Mouse (Mus musculus) fibroblast of lung, adult 2 months (primary cell): Measurements from ENCODE around the gene Sebox.
A peak's percentile ranks its signal among the peaks of the same experiment; 100 is the strongest.

Experiments
- DNase-seq: peaks from one replicate; pipeline ENCODE4 v3.0.0-alpha.2; 2011; ENCODE audit warnings: low read depth

Gene Sebox

DNA sequence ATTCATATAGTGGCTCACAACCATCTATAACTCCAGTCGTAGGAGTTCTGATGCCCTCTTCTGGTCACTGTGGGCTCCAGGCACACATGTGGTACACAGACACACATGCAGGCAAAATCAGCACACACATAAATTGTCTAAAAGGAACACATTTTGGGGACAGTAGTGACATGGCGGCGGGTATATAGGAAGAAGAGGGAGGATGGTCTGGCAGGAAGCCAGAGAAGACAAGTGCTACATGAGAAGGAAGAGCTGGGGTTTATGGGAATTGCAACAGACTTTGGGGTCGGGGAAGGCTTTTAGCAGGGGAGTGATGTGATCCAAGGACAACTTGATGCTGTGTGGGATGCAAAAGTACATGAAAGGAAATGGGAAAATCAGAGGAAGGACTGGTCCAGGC, 31.3 kb downstream of the Sebox start:
- no peak for DNase-seq

DNA sequence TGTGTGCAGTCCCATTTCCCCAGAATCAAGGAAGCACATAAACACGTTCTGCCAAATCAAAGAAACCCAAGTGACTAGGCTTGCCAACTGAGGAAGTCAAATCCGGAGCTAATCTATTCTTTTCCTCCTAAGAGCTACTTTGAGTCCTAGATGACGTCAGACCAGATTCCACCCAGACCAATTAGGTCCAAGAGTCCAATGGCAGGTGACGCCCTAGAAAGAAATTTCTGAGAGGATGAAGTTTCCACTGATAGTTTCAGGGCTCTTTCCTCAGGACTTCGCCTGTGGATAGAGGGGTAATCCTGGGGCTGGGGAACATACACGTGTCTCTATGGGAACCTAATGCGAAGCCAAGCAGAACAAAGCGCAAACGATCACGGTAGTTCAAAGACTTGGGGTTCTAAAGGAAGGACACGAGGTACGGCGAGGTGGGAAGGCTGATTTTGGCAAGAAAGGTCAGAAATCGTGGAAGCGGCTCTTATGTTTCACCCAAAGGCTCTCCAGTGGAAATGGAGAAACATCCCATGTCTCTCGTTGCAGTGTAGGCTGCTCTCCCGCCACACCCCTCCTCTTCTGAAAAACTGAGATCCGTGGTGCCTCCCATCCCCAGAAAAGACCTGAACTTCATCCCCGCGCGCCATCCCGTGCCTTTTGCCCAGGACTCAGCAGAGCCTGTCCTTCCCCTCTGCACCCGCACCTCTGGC, 32.3 kb downstream of the Sebox start:
- DNase-seq: no peak

GRCm38 (mm10) chr11:78536080-78536689, 32.9 kb downstream of the Sebox start, which contains the start of the genes Tnfaip1 and Ift20:
Tnfaip1 (minus strand) TSS chr11:78536332.
Ift20 (plus strand) TSS chr11:78536361.
- peak; percentile 99 for DNase-seq

DNA sequence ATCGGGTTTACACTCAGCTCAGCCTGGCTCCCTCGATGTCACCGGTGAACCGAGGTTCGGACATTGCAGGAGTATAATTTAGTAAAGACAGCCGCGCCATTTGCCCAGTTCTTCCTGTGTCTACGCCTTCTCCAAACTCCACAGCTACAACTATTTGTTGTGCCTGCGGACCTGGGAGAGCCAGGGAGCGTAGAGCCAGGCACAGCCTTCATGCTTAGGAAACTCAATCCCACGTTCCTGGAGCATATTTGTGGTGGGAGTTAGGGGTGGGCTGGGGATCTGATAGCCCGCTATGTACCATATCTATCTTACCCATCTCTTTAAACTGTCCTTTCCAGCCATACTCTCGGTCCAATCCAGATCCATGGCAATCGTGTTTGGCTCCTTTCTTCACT, 33.4 kb downstream of the Sebox start:
- DNase-seq: no peak

DNA sequence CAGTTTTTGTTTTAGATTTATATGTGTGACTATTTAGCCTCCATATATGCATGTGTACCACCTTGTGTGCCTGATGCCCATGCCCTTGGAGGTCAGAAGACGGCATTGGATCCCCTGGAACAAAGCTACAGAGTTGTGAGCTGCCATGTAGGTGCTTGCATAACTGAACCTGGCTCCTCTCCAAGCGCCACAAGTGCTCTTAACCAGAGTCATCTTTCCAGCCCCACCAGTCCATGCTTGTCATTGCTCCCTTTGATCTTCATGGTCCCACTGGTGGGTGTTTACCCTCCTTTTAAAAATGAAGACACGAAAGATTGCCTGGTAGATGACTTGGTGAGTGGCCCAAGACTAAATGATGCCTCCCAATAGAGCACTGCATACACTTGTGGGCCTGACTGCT, 37.1 kb downstream of the Sebox start:
- no peak for DNase-seq

DNA sequence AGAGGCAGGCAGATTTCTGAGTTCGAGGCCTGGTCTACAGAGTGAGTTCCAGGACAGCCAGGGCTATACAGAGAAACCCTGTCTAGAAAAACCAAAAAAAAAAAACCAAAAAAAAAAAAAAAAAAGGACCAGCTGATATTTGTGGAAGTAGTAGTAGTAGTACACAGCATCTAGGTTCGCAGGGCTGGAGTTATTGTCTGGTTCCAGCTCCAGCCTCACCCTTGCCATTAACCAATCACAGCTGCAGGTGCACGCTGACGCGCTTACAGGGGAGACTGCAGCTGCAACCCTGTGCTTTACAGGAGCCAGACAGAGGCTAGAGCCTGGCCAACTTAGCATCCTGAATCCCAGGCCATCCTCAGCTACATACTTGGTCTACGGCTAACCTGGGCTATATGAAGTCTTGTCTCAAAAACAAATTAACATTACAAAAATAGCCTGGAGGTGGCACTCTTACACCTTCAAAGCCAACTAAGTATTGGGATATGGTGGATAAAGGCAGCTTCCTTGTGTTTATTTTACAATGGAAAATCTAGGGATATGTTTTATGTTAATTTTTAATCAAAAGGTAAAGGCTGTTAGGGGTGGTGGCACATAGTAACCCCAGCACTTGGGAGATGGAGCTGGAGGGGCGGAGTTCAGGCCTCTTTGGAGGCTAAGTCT, 41.3 kb downstream of the Sebox start:
- no peak for DNase-seq

DNA sequence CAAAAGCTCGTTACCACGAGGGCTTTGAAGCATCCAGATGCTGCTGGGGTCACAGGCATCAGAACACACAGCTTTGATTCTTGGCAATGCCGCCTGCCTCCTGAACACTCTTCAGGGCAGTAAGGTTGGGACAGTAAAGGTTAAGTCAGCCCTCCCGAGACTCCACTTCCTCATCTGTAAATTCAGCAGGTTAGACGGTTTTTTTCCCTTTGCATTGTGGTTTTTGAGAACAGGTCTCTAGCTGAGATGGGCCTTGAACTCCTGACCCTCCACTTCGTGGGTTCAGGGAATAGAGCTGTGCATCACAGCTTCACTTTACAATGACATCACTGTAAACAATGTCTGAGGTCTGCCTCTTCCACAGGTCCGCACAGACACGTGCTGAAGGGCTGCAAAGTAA, 41.9 kb downstream of the Sebox start:
- no peak for DNase-seq

- DNase-seq: no peak
Measured at GRCm38 (mm10) chr11:78547718-78548460, 44.6 kb downstream of the Sebox start.

DNA sequence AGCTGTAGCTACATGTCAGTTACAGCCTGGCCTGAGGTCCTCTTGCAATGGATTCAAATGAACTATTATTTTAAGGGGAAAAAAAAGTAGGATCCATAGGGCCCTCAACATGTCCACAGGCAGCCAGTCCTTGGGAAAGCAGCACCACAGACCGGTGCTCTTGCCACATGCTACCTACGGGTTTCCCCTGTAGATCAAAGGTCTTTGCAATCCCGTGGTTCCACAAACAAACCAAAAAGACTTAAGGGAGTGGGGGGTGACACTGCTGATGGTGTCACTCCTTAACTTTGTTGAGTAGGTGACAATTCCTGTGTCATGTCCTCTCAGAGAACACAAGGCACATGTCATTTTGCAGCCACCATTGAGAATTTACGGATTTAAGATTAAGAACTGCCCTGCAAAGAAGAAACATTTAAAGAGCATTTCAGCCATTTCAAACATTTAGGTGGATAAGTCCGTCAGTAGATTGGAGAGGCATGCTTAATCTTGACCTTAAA, 46.3 kb downstream of the Sebox start:
- DNase-seq: no peak

DNA sequence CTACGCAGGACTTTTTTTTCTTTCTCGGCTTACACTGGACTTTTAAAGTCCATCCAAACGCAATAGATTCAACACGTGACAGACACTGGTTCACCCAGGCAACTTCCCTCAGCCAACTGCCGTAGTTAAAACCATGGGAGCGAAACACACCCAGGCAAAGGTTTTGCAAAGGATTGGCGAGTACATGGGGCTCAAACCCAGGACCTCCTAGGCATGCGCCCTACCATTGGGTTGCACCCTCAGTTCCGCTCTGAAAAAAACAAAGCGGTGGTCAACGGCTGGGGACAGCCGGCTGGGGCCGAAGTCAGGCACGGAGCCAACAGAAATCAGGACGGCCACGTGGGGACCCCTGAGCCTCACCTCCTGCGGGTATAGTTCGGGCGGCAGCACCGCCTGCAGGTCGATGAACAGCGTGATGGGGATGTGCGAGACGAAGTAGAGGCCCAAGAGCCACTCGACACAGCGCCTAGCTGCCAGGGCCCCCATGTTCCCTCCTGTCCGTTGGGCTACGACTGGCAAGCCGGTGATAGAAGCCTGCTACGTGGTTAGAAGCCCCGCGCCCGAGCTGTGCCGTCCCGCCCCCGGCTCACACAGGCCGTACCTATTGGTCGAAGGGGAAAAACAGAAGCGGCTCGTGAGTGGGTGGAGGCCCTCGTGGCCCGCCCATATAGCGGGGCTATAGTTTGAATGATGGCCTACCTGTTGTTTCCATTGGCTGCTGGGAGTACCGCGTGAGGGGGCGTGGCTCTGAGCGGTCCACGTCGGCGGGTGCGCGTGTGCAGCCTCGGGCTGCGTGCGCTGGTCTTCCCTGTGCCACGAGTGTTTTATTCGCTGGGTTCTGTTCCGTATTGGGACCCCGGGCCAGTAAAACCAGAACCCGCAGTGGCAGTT, 47.2 kb downstream of the Sebox start, which contains the start of gene Tmem97:
Tmem97 (minus strand) TSS at position 610 of the 891 bp plus-strand sequence.
- DNase-seq: peak; percentile 96

GRCm38 (mm10) chr11:78551059-78551398, 47.8 kb downstream of the Sebox start:
- DNase-seq: no peak
